Mouse (Mus musculus): ENCODE results near the gene Slc2a1. TPM values are rescaled to one million over a fixed set of nuclear protein-coding genes. Genes with fewer than 3 reads are reported as not detected.

Gene Slc2a1
- polyA plus RNA-seq, 1 experiment from 2014 or later: 129 TPM

DNA sequence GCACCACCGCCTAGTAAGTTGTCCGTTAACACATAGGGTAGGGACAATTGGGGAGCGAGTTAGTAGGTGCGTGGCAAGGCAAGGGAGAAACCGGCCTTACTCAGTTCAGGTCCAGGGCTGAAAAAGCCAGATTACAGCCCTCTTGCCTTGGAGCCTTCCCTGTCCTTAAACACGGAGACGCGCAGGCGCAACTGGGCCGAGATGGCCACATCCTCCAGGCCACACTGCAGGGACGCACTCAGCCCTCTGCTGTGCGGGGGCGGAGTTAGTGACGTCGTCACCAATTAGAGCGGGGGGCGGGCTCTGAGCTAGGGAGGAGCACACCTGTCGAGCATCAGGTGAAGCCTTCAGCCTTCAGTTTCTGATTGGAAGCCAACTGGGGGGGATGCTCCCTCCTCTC lies 29.7 kb downstream of the Slc2a1 start:
- Histone ChIP-seq H3K9me3 (no peaks in the 10 kb centered on the region), H3K27ac (no peak overlapping the region), H3K9ac (no peak overlapping the region), H3K27me3 (replicated peaks) (no peaks in the 10 kb centered on the region), H3K4me2 (peak overlapping the region; percentile 39), H3K4me3 (replicated peaks) (no peak overlapping the region), H3K4me1 (no peaks in the 10 kb centered on the region; the same call in 1 of the 2 replicates), H3K36me3 (peaks cover 36% of the 10 kb centered on the region)
- 23% methylated on average over 18 of the region's 18 CpGs for WGBS
- ATAC-seq (ENCODE audit: insufficient read depth, low FRiP score, low read depth): peak; percentile 87

- Histone ChIP-seq H3K4me1 (no peaks in the 10 kb centered on the region; the same call in 1 of the 2 replicates), H3K27me3 (replicated peaks) (no peaks in the 10 kb centered on the region), H3K9ac (no peak overlapping the region), H3K27ac (no peak overlapping the region), H3K36me3 (peaks cover 30% of the 10 kb centered on the region), H3K9me3 (no peaks in the 10 kb centered on the region), H3K4me3 (replicated peaks) (no peak overlapping the region), H3K4me2 (no peak overlapping the region)
- ATAC-seq (ENCODE audit: insufficient read depth, low FRiP score, low read depth): no peak
- 66% methylated on average over 8 of the region's 8 CpGs for WGBS
These were observed 30.3 kb downstream of the Slc2a1 start for GRCm38 (mm10) chr4:119138776-119139175.

DNA sequence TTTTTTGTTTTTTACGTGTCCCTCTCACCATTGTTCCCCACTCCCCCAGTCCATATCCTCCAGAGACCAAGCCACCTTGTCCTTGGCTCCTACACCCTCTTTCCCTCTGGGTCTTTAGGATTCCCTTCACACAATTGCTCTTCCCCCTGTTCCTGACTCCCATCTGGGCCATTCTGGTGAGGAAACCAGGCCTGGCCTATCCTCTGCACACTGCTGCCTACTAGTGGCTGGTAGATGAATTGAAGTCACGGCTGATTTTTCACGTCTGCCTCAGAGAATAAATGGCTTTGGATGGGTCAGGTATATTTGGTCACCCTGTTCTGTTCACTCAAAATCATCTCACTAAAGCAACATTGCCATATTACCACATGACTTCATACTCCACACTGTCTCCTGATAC lies 31.6 kb downstream of the Slc2a1 start:
- H3K4me3 ChIP-seq (replicated peaks): no peak overlapping the region
- H3K9ac ChIP-seq: no peak overlapping the region
- no peaks in the 10 kb centered on the region for H3K27me3 ChIP-seq (replicated peaks)
- ATAC-seq (ENCODE audit: insufficient read depth, low FRiP score, low read depth): no peak
- H3K27ac ChIP-seq: no peak overlapping the region
- 55% methylated on average over 3 of the region's 3 CpGs for WGBS
- peaks cover 16% of the 10 kb centered on the region for H3K36me3 ChIP-seq
- no peak overlapping the region for H3K4me2 ChIP-seq
- H3K4me1 ChIP-seq: no peaks in the 10 kb centered on the region; the same call in 1 of the 2 replicates
- no peaks in the 10 kb centered on the region for H3K9me3 ChIP-seq

- H3K4me2 ChIP-seq: no peak overlapping the region
- no peak overlapping the region for H3K27ac ChIP-seq
- WGBS: 58% methylated on average over 10 of the region's 10 CpGs
- no peak overlapping the region for H3K4me3 ChIP-seq (replicated peaks)
- H3K9ac ChIP-seq: no peak overlapping the region
- H3K9me3 ChIP-seq: no peaks in the 10 kb centered on the region
- peaks cover 7% of the 10 kb centered on the region; the same call in 1 of the 2 replicates for H3K36me3 ChIP-seq
- no peak for ATAC-seq (ENCODE audit: insufficient read depth, low FRiP score, low read depth)
- H3K27me3 ChIP-seq (replicated peaks): no peaks in the 10 kb centered on the region
- no peaks in the 10 kb centered on the region; the same call in 1 of the 2 replicates for H3K4me1 ChIP-seq
These were observed 32.7 kb downstream of the Slc2a1 start for GRCm38 (mm10) chr4:119141191-119141590.

GRCm38 (mm10) chr4:119142230-119142871 lies 33.8 kb downstream of the Slc2a1 start:
- Histone ChIP-seq H3K27ac (no peak overlapping the region), H3K27me3 (replicated peaks) (no peaks in the 10 kb centered on the region), H3K4me1 (no peaks in the 10 kb centered on the region; the same call in 1 of the 2 replicates), H3K4me2 (peak overlapping the region; percentile 47), H3K9me3 (no peaks in the 10 kb centered on the region), H3K36me3 (no peaks in the 10 kb centered on the region), H3K9ac (no peak overlapping the region), H3K4me3 (replicated peaks) (peak overlapping the region; percentile 18; the same call in 1 of the 2 replicates)
- 0 out of 2 replicates have a peak, but pooled peaks have one; percentile 53 for ATAC-seq (ENCODE audit: insufficient read depth, low FRiP score, low read depth)
- WGBS: 20% methylated on average over 24 of the region's 24 CpGs

DNA sequence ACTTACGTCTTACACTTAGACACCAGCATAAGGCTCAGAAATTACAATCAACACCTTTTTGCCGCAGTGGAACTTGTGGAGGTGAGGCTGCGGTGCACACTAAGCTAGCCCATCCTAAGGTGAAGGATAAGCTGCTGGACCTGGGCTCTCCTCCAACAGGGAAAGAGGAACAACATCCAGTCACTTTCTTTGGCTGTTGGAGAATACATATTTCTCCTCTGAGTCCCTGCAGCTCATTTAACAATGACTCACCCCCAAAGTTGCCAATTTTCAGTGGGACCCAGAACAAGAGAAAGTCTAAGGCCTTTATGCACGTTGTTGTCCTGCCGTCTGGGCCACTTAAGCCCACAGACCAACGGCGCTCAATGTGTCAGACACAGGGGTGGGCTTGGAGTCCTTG lies 38.3 kb downstream of the Slc2a1 start:
- Histone ChIP-seq H3K9ac (no peak overlapping the region), H3K36me3 (no peaks in the 10 kb centered on the region), H3K4me3 (replicated peaks) (no peak overlapping the region), H3K27me3 (replicated peaks) (no peaks in the 10 kb centered on the region), H3K4me1 (no peaks in the 10 kb centered on the region), H3K4me2 (no peak overlapping the region), H3K9me3 (no peaks in the 10 kb centered on the region), H3K27ac (no peak overlapping the region)
- no peak for ATAC-seq (ENCODE audit: insufficient read depth, low FRiP score, low read depth)
- WGBS: 85% methylated on average over 7 of the region's 7 CpGs

- H3K4me2 ChIP-seq: no peak overlapping the region
- 77% methylated on average over 5 of the region's 5 CpGs for WGBS
- no peak overlapping the region for H3K9ac ChIP-seq
- no peaks in the 10 kb centered on the region for H3K27me3 ChIP-seq (replicated peaks)
- H3K27ac ChIP-seq: no peak overlapping the region
- H3K36me3 ChIP-seq: no peaks in the 10 kb centered on the region
- no peak for ATAC-seq (ENCODE audit: insufficient read depth, low FRiP score, low read depth)
- H3K9me3 ChIP-seq: no peaks in the 10 kb centered on the region
- no peaks in the 10 kb centered on the region for H3K4me1 ChIP-seq
- no peak overlapping the region for H3K4me3 ChIP-seq (replicated peaks)
These were observed 38.8 kb downstream of the Slc2a1 start for GRCm38 (mm10) chr4:119147347-119147746.

- no peak for ATAC-seq (ENCODE audit: insufficient read depth, low FRiP score, low read depth)
- no peak overlapping the region for H3K27ac ChIP-seq
- H3K9me3 ChIP-seq: no peaks in the 10 kb centered on the region
- no peak overlapping the region for H3K9ac ChIP-seq
- no peaks in the 10 kb centered on the region for H3K27me3 ChIP-seq (replicated peaks)
- no peak overlapping the region for H3K4me2 ChIP-seq
- H3K4me3 ChIP-seq (replicated peaks): no peak overlapping the region
- H3K4me1 ChIP-seq: no peaks in the 10 kb centered on the region
- H3K36me3 ChIP-seq: no peaks in the 10 kb centered on the region
- 73% methylated on average over 11 of the region's 11 CpGs for WGBS
These were observed 40.2 kb downstream of the Slc2a1 start for GRCm38 (mm10) chr4:119148741-119149140.

- H3K27ac ChIP-seq: no peak overlapping the region
- no peaks in the 10 kb centered on the region for H3K9me3 ChIP-seq
- no peaks in the 10 kb centered on the region for H3K4me1 ChIP-seq
- H3K27me3 ChIP-seq (replicated peaks): no peaks in the 10 kb centered on the region
- H3K9ac ChIP-seq: no peak overlapping the region
- WGBS: 35% methylated on average over 2 of the region's 2 CpGs
- H3K4me2 ChIP-seq: no peak overlapping the region
- H3K36me3 ChIP-seq: no peaks in the 10 kb centered on the region
- H3K4me3 ChIP-seq (replicated peaks): no peak overlapping the region
- no peak for ATAC-seq (ENCODE audit: insufficient read depth, low FRiP score, low read depth)
These were observed 48.7 kb downstream of the Slc2a1 start for GRCm38 (mm10) chr4:119157186-119157585.

- no peak overlapping the region for H3K4me2 ChIP-seq
- WGBS: 70% methylated on average over 5 of the region's 5 CpGs
- no peaks in the 10 kb centered on the region for H3K27me3 ChIP-seq (replicated peaks)
- H3K36me3 ChIP-seq: no peaks in the 10 kb centered on the region
- H3K9me3 ChIP-seq: no peaks in the 10 kb centered on the region
- H3K27ac ChIP-seq: no peak overlapping the region
- no peak for ATAC-seq (ENCODE audit: insufficient read depth, low FRiP score, low read depth)
- H3K4me3 ChIP-seq (replicated peaks): no peak overlapping the region
- H3K4me1 ChIP-seq: no peaks in the 10 kb centered on the region
- no peak overlapping the region for H3K9ac ChIP-seq
These were observed 49.4 kb downstream of the Slc2a1 start for GRCm38 (mm10) chr4:119157891-119158290.

DNA sequence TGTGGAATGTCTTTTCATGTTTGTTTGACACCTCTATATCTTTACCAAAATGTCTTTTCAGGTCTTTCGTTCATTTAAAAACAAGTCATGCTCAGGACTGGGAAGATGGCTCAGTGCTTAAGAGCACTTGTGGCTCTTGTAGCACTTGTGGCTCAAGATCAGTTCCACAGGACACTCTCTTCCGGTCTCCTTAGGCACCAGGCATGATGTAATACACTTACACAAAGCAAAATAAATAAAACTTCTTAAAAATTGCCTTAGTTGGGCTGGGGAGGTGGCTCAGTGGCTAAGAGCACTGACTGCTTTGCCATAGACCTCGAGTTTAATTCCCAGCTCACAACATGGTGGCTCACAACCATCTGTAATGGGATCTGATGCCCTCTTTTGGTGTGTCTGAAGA lies 52.8 kb downstream of the Slc2a1 start:
- Histone ChIP-seq H3K9ac (no peak overlapping the region), H3K9me3 (no peaks in the 10 kb centered on the region), H3K4me2 (no peak overlapping the region), H3K27ac (no peak overlapping the region), H3K4me3 (replicated peaks) (no peak overlapping the region), H3K4me1 (no peaks in the 10 kb centered on the region), H3K36me3 (no peaks in the 10 kb centered on the region), H3K27me3 (replicated peaks) (no peaks in the 10 kb centered on the region)
- WGBS: 74% methylated on average over 3 of the region's 3 CpGs
- no peak for ATAC-seq (ENCODE audit: insufficient read depth, low FRiP score, low read depth)

- Histone ChIP-seq H3K9ac (no peak overlapping the region), H3K4me1 (no peaks in the 10 kb centered on the region), H3K4me2 (no peak overlapping the region), H3K36me3 (no peaks in the 10 kb centered on the region), H3K27ac (no peak overlapping the region), H3K4me3 (replicated peaks) (no peak overlapping the region), H3K9me3 (no peaks in the 10 kb centered on the region), H3K27me3 (replicated peaks) (no peaks in the 10 kb centered on the region)
- ATAC-seq (ENCODE audit: insufficient read depth, low FRiP score, low read depth): no peak
- 66% methylated on average over 4 of the region's 4 CpGs for WGBS
These were observed 54.5 kb downstream of the Slc2a1 start for GRCm38 (mm10) chr4:119162990-119163389.

DNA sequence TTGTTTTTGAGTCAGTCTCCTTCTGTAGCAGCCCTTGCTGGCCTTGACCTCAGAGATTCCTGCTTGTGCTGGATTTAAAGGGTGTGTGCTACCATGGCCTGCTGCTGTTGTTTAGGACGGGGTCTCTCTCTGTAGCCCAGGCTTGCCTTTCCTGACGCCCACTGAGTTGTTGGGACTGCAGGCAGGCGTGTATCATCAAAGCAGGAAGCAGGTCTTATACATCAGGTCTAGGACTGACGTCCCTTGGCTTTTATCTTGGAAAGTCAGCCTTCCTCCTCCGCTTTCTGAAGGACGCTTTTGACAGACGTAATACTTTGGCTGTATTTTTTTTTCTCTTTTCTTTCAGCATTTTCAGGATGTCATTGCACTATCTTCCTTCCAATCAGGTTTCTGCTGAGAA lies 57.4 kb downstream of the Slc2a1 start:
- H3K4me2 ChIP-seq: no peak overlapping the region
- 67% methylated on average over 7 of the region's 7 CpGs for WGBS
- no peak for ATAC-seq (ENCODE audit: insufficient read depth, low FRiP score, low read depth)
- no peak overlapping the region for H3K4me3 ChIP-seq (replicated peaks)
- H3K9ac ChIP-seq: no peak overlapping the region
- no peaks in the 10 kb centered on the region for H3K4me1 ChIP-seq
- H3K36me3 ChIP-seq: 0 out of 2 replicates have a peak, but pooled peaks cover 11% of the 10 kb centered on the region
- no peak overlapping the region for H3K27ac ChIP-seq
- no peaks in the 10 kb centered on the region for H3K9me3 ChIP-seq
- no peaks in the 10 kb centered on the region for H3K27me3 ChIP-seq (replicated peaks)

Measured in stomach, embryonic 15.5 days (tissue).